Mouse (Mus musculus) midbrain, embryonic 11.5 days (tissue): ENCODE measurements around the gene Mmp20. TPM values are rescaled to one million over a fixed set of nuclear protein-coding genes. Genes with fewer than 3 reads are reported as not detected.

ENCODE experiments used
- ATAC-seq: fragments of 200-750 bp; cut with Nextera tagmentation; 2 replicates; pipeline ENCODE4 v1.8.0; 2017; ENCODE audit warnings: moderate TSS enrichment, moderate library complexity; ENCODE audit not compliant: low FRiP score
- DNase-seq: peaks from one replicate; pipeline ENCODE4 v3.0.0; 2015; ENCODE audit warnings: low spot score; ENCODE audit errors: missing footprints
- H3K27ac ChIP-seq: fragments of 300-500 bp; sonication (generic); 2 replicates; pipeline ENCODE4 v1.5.1; 2014; ENCODE audit warnings: low read depth, low read length
- H3K27me3 ChIP-seq: fragments of 300-500 bp; sonication (generic); 2 replicates; pipeline ENCODE4 v1.6.1; 2014; ENCODE audit warnings: mild to moderate bottlenecking, low read length, moderate library complexity, mixed read lengths; ENCODE audit not compliant: control insufficient read depth, insufficient read depth
- H3K36me3 ChIP-seq: fragments of 300-500 bp; sonication (generic); 2 replicates; pipeline ENCODE4 v1.6.1; 2014; ENCODE audit warnings: mild to moderate bottlenecking, low read length, moderate library complexity, mixed read lengths; ENCODE audit not compliant: control insufficient read depth, insufficient read depth
- H3K4me1 ChIP-seq: fragments of 300-500 bp; sonication (generic); 2 replicates; pipeline ENCODE4 v1.6.1; 2014; ENCODE audit warnings: low read length; ENCODE audit not compliant: control insufficient read depth, insufficient read depth
- H3K4me2 ChIP-seq: fragments of 300-500 bp; sonication (generic); 2 replicates; pipeline ENCODE4 v1.6.1; 2014; ENCODE audit warnings: mild to moderate bottlenecking, moderate library complexity
- H3K4me3 ChIP-seq: fragments of 300-500 bp; sonication (generic); 2 replicates; pipeline ENCODE4 v1.5.1; 2014; ENCODE audit warnings: low read depth, low read length
- H3K9ac ChIP-seq: fragments of 300-500 bp; sonication (generic); 2 replicates; pipeline ENCODE4 v1.6.1; 2014; ENCODE audit warnings: low read length
- H3K9me3 ChIP-seq: fragments of 300-500 bp; sonication (generic); 2 replicates; pipeline ENCODE4 v1.6.1; 2016; ENCODE audit warnings: low read length; ENCODE audit not compliant: control insufficient read depth
- WGBS: fragments of 180-500 bp; shearing (Covaris S2); extraction: QIAGEN DNeasy Blood & Tissue Kit; methylation state at CpG from one replicate; pipeline ENCODE4 v1.1.7; 2014; 5-methylcytosine and 5-hydroxymethylcytosine counted together
- polyA plus RNA-seq: library from polyadenylated mRNA; unstranded; fragments of >200 nt; fragmentation: Nextera tagmentation; extraction: Ambion mirVana; gene quantifications from 2 replicates; pipeline ENCODE4 v1.2.1, GENCODE M21; 2014

Gene Mmp20
- polyA plus RNA-seq, 1 experiment from 2014 or later: not detected

GRCm38 (mm10) chr9:7678154-7678837 lies 50.3 kb downstream of the Mmp20 start:
- Histone ChIP-seq H3K9ac (no peak overlapping the region), H3K4me1 (no peaks in the 10 kb centered on the region), H3K9me3 (no peaks in the 10 kb centered on the region), H3K27me3 (no peaks in the 10 kb centered on the region), H3K27ac (no peak overlapping the region), H3K36me3 (no peaks in the 10 kb centered on the region), H3K4me2 (no peak overlapping the region), H3K4me3 (no peak overlapping the region)
- DNase-seq (no peak), ATAC-seq (no peak)
- 76% methylated on average over 2 of the region's 2 CpGs for WGBS

- H3K9ac ChIP-seq: no peak overlapping the region
- H3K9me3 ChIP-seq: no peaks in the 10 kb centered on the region
- WGBS: 91% methylated on average over 9 of the region's 9 CpGs
- no peak overlapping the region for H3K27ac ChIP-seq
- no peaks in the 10 kb centered on the region for H3K36me3 ChIP-seq
- no peak overlapping the region for H3K4me3 ChIP-seq
- H3K4me1 ChIP-seq: no peaks in the 10 kb centered on the region
- no peak overlapping the region for H3K4me2 ChIP-seq
- ATAC-seq (no peak), DNase-seq (no peak)
- no peaks in the 10 kb centered on the region for H3K27me3 ChIP-seq
Observed at GRCm38 (mm10) chr9:7682081-7682618, 54.1 kb downstream of the Mmp20 start.

- no peak for ATAC-seq
- no peak for DNase-seq
- H3K9me3 ChIP-seq: no peaks in the 10 kb centered on the region
- H3K4me1 ChIP-seq: no peaks in the 10 kb centered on the region
- WGBS: 82% methylated on average over 2 of the region's 2 CpGs
- H3K36me3 ChIP-seq: no peaks in the 10 kb centered on the region
- H3K27me3 ChIP-seq: no peaks in the 10 kb centered on the region
- H3K27ac ChIP-seq: no peak overlapping the region
- H3K4me3 ChIP-seq: no peak overlapping the region
- H3K4me2 ChIP-seq: no peak overlapping the region
- no peak overlapping the region for H3K9ac ChIP-seq
Observed at GRCm38 (mm10) chr9:7686024-7686423, 58.0 kb downstream of the Mmp20 start.

- H3K4me3 ChIP-seq: no peak overlapping the region
- H3K27ac ChIP-seq: no peak overlapping the region
- no peaks in the 10 kb centered on the region for H3K9me3 ChIP-seq
- DNase-seq (no peak), ATAC-seq (no peak)
- H3K4me1 ChIP-seq: no peaks in the 10 kb centered on the region
- WGBS: 48% methylated on average over 6 of the region's 6 CpGs
- H3K9ac ChIP-seq: no peak overlapping the region
- no peaks in the 10 kb centered on the region for H3K36me3 ChIP-seq
- no peaks in the 10 kb centered on the region for H3K27me3 ChIP-seq
- H3K4me2 ChIP-seq: no peak overlapping the region
Observed at GRCm38 (mm10) chr9:7689799-7690198, 61.8 kb downstream of the Mmp20 start.

GRCm38 (mm10) chr9:7691790-7692189 lies 63.8 kb downstream of the Mmp20 start, which contains the start of gene Mmp7:
Mmp7 (plus strand) TSS chr9:7692090.
- ATAC-seq (no peak), DNase-seq (no peak)
- Histone ChIP-seq H3K9ac (no peak within 1 kb of the TSS), H3K27ac (no peak within 1 kb of the TSS), H3K4me2 (no peak within 1 kb of the TSS), H3K36me3 (no peaks in the 10 kb centered on the region), H3K27me3 (no peaks in the 10 kb centered on the region), H3K4me3 (no peak within 1 kb of the TSS), H3K4me1 (no peaks in the 10 kb centered on the region), H3K9me3 (no peaks in the 10 kb centered on the region)
- 77% methylated on average over 1 of the region's 1 CpGs for WGBS

- Histone ChIP-seq H3K9ac (no peak overlapping the region), H3K4me1 (no peaks in the 10 kb centered on the region), H3K27ac (no peak overlapping the region), H3K36me3 (no peaks in the 10 kb centered on the region), H3K9me3 (no peaks in the 10 kb centered on the region), H3K4me2 (no peak overlapping the region), H3K4me3 (no peak overlapping the region), H3K27me3 (no peaks in the 10 kb centered on the region)
- no peak for ATAC-seq
- DNase-seq: no peak
- WGBS: 80% methylated on average over 3 of the region's 3 CpGs
Observed at GRCm38 (mm10) chr9:7693961-7694360, 65.9 kb downstream of the Mmp20 start.

- Histone ChIP-seq H3K27me3 (no peaks in the 10 kb centered on the region), H3K9me3 (no peaks in the 10 kb centered on the region), H3K4me2 (no peak overlapping the region), H3K27ac (no peak overlapping the region), H3K4me3 (no peak overlapping the region), H3K9ac (no peak overlapping the region), H3K4me1 (no peaks in the 10 kb centered on the region), H3K36me3 (no peaks in the 10 kb centered on the region)
- WGBS: 83% methylated on average over 3 of the region's 3 CpGs
- no peak for DNase-seq
- ATAC-seq: no peak
Observed at GRCm38 (mm10) chr9:7695646-7696045, 67.6 kb downstream of the Mmp20 start.

- 77% methylated on average over 6 of the region's 6 CpGs for WGBS
- no peak overlapping the region for H3K9ac ChIP-seq
- no peaks in the 10 kb centered on the region for H3K36me3 ChIP-seq
- H3K9me3 ChIP-seq: no peaks in the 10 kb centered on the region
- H3K4me3 ChIP-seq: no peak overlapping the region
- H3K27me3 ChIP-seq: no peaks in the 10 kb centered on the region
- H3K4me2 ChIP-seq: no peak overlapping the region
- no peaks in the 10 kb centered on the region for H3K4me1 ChIP-seq
- no peak for DNase-seq
- H3K27ac ChIP-seq: no peak overlapping the region
- no peak for ATAC-seq
Observed at GRCm38 (mm10) chr9:7708698-7709097, 80.7 kb downstream of the Mmp20 start.

GRCm38 (mm10) chr9:7711196-7711595 lies 83.2 kb downstream of the Mmp20 start:
- WGBS: 71% methylated on average over 4 of the region's 4 CpGs
- Histone ChIP-seq H3K27ac (no peak overlapping the region), H3K9me3 (no peaks in the 10 kb centered on the region), H3K9ac (no peak overlapping the region), H3K4me1 (no peaks in the 10 kb centered on the region), H3K36me3 (no peaks in the 10 kb centered on the region), H3K4me2 (no peak overlapping the region), H3K27me3 (no peaks in the 10 kb centered on the region), H3K4me3 (no peak overlapping the region)
- DNase-seq: no peak
- no peak for ATAC-seq
